Mouse (Mus musculus) small intestine, adult 2 months (tissue): ENCODE data around the gene Ntpcr. TPM values are rescaled to one million over a fixed set of nuclear protein-coding genes. Genes with fewer than 3 reads are reported as not detected.

Experiments
- H3K27ac ChIP-seq: fragments of 200-500 bp; 2 replicates; pipeline ENCODE4 v1.5.1; 2012; ENCODE audit warnings: low read depth, low read length, control low read depth, inconsistent platforms; ENCODE audit not compliant: insufficient read depth
- H3K27me3 ChIP-seq: fragments of 200-500 bp; 2 replicates; pipeline ENCODE4 v1.6.1; 2012; ENCODE audit warnings: mild to moderate bottlenecking, moderate library complexity, low read length, inconsistent platforms; ENCODE audit not compliant: control insufficient read depth, insufficient read depth
- H3K36me3 ChIP-seq: fragments of 200-500 bp; 2 replicates; pipeline ENCODE4 v1.6.1; 2012; ENCODE audit warnings: mild to moderate bottlenecking, low read length, control low read depth, inconsistent platforms; ENCODE audit not compliant: control insufficient read depth, insufficient read depth
- H3K4me1 ChIP-seq: fragments of 200-500 bp; 2 replicates; pipeline ENCODE4 v1.6.1; 2012; ENCODE audit warnings: low read length, inconsistent platforms, mixed read lengths; ENCODE audit not compliant: control insufficient read depth, insufficient read depth, insufficient read length
- H3K4me3 ChIP-seq: fragments of 200-500 bp; 2 replicates; pipeline ENCODE4 v1.5.1; 2012; ENCODE audit warnings: low read depth, mild to moderate bottlenecking, control low read depth, inconsistent platforms, low read length, moderate library complexity
- CTCF ChIP-seq: fragments of 200-500 bp; IDR thresholded peaks from 2 replicates; pipeline ENCODE4 v1.5.1; 2012; ENCODE audit warnings: low read depth, mild to moderate bottlenecking, control low read depth, inconsistent platforms, low read length, moderate library complexity, mixed read lengths; ENCODE audit not compliant: insufficient replicate concordance, insufficient read length; ENCODE audit errors: extremely low read depth
- POLR2A ChIP-seq: fragments of 200-500 bp; IDR thresholded peaks from 2 replicates; pipeline ENCODE4 v1.6.1; 2012; ENCODE audit warnings: low read depth, mild to moderate bottlenecking, control low read depth, inconsistent platforms, low read length, moderate library complexity
- WGBS: fragments of 180-500 bp; shearing (Covaris S2); methylation state at CpG from one replicate; pipeline ENCODE4 v1.1.7; 2018; 5-methylcytosine and 5-hydroxymethylcytosine counted together
- polyA plus RNA-seq: library from polyadenylated mRNA; depleted of rRNA; stranded (reverse); fragments of >200 nt; gene quantifications from 2 replicates; pipeline ENCODE4 v1.2.3, GENCODE M21; 2012

The Ntpcr gene
- polyA plus RNA-seq, 1 experiment: 18.9 TPM

- Histone ChIP-seq H3K27ac (peak overlapping the region; percentile 47), H3K4me1 (no peaks in the 10 kb centered on the region), H3K4me3 (no peak overlapping the region), H3K27me3 (no peaks in the 10 kb centered on the region), H3K36me3 (no peaks in the 10 kb centered on the region)
- TF ChIP-seq POLR2A: no peak
- no peak for TF ChIP-seq CTCF
- 74% methylated on average over 6 of the region's 6 CpGs for WGBS
These were observed 4.5 kb upstream of the Ntpcr start for GRCm38 (mm10) chr8:125725037-125725820.

GRCm38 (mm10) chr8:125726143-125726542, 3.6 kb upstream of the Ntpcr start:
- TF ChIP-seq CTCF (no peak), POLR2A (no peak)
- Histone ChIP-seq H3K4me1 (no peaks in the 10 kb centered on the region), H3K4me3 (no peak overlapping the region), H3K27ac (no peak overlapping the region), H3K36me3 (no peaks in the 10 kb centered on the region), H3K27me3 (no peaks in the 10 kb centered on the region)
- 95% methylated on average over 4 of the region's 4 CpGs for WGBS

GRCm38 (mm10) chr8:125726986-125727385, 2.8 kb upstream of the Ntpcr start:
- Histone ChIP-seq H3K27me3 (no peaks in the 10 kb centered on the region), H3K4me3 (no peak overlapping the region), H3K4me1 (no peaks in the 10 kb centered on the region), H3K36me3 (no peaks in the 10 kb centered on the region), H3K27ac (no peak overlapping the region)
- TF ChIP-seq CTCF (no peak), POLR2A (no peak)
- 70% methylated on average over 5 of the region's 5 CpGs for WGBS

GRCm38 (mm10) chr8:125727797-125728196, 2.0 kb upstream of the Ntpcr start:
- TF ChIP-seq POLR2A: no peak
- no peak for TF ChIP-seq CTCF
- H3K36me3 ChIP-seq: no peaks in the 10 kb centered on the region

GRCm38 (mm10) chr8:125733964-125734956, 4.5 kb downstream of the Ntpcr start:
- Histone ChIP-seq H3K4me3 (peak overlapping the region; percentile 83), H3K36me3 (no peaks in the 10 kb centered on the region; the same call in 1 of the 2 replicates), H3K27ac (no peak overlapping the region), H3K27me3 (no peaks in the 10 kb centered on the region), H3K4me1 (peaks cover 4% of the 10 kb centered on the region; the same call in 1 of the 2 replicates)
- 5% methylated on average over 52 of the region's 52 CpGs for WGBS
- TF ChIP-seq CTCF: no peak
- TF ChIP-seq POLR2A: no peak

More at GRCm38 (mm10) chr8:125727797-125728196, 2.0 kb upstream of the Ntpcr start:
- Histone ChIP-seq H3K4me3 (no peak overlapping the region), H3K4me1 (no peaks in the 10 kb centered on the region), H3K27ac (no peak overlapping the region), H3K27me3 (no peaks in the 10 kb centered on the region)
- 45% methylated on average over 8 of the region's 8 CpGs for WGBS

- peaks cover 12% of the 10 kb centered on the region for H3K4me1 ChIP-seq
- no peak for TF ChIP-seq CTCF
- no peak for TF ChIP-seq POLR2A
- H3K4me3 ChIP-seq: no peak overlapping the region
- peaks cover 4% of the 10 kb centered on the region; the same call in 1 of the 2 replicates for H3K36me3 ChIP-seq
- H3K27ac ChIP-seq: no peak overlapping the region
- 96% methylated on average over 4 of the region's 4 CpGs for WGBS
- H3K27me3 ChIP-seq: no peaks in the 10 kb centered on the region
These were observed 9.2 kb downstream of the Ntpcr start for GRCm38 (mm10) chr8:125738956-125739355.
